Mouse (Mus musculus): ENCODE data around the gene Zbtb3.
A peak's percentile ranks its signal among the peaks of the same experiment; 100 is the strongest.

Zbtb3 gene

DNA sequence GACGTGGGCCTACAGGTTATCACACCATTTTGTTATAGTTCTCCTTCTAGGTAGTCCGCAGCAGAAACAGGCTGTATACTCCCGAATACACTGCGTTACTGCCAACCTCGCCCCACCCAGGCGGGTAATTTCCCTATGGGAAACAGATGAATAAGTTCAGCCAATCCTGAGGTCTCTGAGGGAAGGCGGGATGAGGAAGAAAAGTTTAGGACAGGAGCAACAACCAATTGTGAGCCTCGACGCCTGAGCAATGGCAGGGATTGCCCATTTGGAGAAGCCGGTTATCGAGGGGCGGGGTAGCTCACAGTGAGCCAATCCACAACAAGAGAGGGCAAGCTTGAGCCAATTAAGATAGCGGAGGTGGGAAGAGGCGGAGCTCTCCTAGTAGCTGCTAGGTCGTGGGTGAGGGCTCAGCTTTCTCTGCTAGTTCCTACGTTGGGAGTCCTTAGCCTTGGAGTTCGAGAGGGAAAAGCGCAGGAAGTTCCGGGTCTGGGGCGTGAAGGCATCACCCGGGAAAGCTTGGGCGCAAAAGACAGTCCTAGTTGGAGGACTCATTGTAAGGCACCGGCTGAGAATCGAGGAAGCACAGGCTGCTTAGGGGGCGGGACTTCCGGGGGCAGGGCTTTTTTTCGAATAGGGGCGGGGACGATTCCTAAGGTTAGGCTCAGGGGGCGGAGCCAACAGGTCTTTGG, at the start of gene Zbtb3:
Gene Zbtb3, plus strand, starts transcription at position 426 of the 692 bp plus-strand sequence.
- DNase-seq = peak; percentile 80 to 89

- no peak for DNase-seq
Observed at GRCm38 (mm10) chr19:8755652-8756051, 46.7 kb upstream of the Zbtb3 start.

- DNase-seq = peak; percentile 89 to 93
Observed at GRCm38 (mm10) chr19:8756635-8757387, 45.5 kb upstream of the Zbtb3 start, which contains the start of gene Nxf1. Nxf1 (plus strand) TSS chr19:8757073.

GRCm38 (mm10) chr19:8757471-8757998, 44.8 kb upstream of the Zbtb3 start:
- no peak for DNase-seq

DNA sequence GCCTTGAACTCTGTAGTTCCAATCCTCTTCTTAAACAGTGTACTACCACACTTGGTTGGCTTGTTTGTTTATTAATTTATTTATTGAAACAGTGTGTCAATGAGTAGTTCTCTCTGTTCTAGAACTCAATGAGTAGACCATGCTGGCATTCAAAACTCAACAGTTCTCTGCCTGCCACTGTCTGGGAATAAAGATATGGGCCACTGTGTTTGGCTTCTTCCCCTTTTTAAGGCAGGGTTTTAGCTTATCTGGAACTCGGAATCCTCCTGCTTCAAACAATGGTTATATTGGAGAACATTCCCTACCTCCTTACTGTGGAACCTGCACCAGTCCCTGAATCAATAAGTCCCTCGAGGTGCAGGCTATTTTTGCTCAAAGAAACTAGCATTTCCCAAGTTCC, 43.5 kb upstream of the Zbtb3 start:
- no peak for DNase-seq

DNA sequence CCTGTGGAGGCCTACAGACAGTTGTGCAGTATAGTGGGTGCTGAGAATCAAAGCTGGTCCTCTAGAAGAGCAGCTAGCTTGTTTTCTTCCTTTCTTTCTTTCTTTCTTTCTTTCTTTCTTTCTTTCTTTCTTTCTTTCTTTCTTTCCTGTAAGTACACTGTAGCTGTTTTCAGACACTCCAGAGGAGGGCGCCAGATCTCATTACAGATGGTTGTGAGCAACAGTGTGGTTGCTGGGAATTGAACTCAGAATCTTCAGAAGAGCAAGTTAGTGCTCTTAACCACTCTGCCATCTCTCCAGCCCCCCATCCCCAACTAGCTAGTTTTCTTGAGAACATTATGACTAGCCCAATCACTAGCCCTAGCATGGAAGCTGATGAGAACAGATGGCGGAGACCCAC, 41.6 kb upstream of the Zbtb3 start:
- DNase-seq = no peak

DNA sequence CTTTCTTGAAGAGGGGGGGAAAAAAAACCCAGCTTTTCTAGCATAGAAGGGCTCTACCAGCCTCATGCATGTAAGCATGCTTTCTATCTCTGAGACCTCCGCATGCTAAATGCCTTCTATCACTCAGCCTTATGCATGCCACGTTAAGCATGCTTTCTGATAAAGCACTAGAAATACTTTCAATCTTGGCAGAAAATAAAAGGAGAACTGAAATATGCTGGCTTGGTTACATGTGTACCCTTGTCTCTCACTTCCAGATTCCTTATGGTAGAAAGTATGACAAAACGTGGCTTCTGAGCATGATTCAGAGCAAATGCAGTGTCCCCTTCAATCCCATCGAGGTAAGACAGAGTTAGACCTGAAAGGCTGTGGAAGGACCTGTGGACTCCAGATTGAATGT, 39.1 kb upstream of the Zbtb3 start:
- no peak for DNase-seq

DNA sequence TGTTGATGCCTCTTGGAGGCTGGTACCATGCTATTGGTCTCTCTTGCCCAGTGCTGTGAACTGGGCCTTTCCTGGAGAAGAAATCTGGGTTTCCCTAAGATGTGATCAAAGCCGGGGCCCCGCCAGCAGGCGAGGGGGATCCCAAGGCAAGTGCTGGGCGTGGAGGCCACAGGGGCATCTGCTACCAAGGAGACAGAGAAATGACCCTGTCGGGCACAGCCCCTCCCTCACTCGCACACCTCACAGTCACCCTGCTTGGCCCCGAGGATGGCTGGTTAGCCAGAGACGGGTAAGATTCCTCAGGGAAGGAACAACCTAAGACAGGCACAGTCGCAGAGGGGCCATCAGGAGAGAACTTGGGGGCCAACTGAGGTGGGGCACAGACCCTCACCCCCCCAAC, 36.8 kb upstream of the Zbtb3 start:
- no peak for DNase-seq

DNA sequence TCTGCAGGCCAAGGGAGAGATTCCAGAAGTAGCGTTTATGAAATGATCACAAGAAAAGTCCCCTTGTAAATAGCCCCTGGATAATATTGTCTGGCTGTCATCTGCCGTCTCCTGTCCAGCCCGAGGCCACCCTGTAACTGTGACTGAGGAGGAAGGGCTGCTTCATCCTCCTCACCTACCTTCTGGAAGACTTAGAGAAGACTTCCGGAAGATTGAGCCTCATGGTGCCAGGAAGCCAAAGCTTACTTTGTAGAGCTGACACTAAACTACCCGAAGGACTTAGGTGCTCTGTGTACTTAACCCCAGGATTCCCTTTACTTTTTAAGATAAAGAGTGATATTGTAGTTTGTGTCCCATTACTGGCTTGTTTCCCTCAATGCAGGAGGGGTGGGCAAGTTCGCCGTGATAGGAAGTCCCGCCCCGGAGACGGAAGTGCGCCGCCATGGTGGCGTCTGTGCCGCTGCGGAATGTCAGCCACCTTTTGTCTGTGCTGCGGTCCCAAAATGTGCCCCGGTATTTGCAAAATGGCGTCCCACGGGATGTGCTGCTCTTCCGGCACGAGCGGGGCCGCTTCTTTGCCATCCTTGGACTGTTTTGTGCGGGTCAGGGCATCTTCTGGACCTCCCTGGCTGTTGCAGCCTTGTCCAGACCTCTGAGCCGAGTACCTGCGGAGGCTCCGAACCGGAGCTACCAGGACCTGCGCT, 31.6 kb upstream of the Zbtb3 start, which contains the start of gene Tmem223:
Gene Tmem223, plus strand, starts transcription at position 430 of the 704 bp plus-strand sequence.
- DNase-seq = peak; percentile 66 to 77

DNA sequence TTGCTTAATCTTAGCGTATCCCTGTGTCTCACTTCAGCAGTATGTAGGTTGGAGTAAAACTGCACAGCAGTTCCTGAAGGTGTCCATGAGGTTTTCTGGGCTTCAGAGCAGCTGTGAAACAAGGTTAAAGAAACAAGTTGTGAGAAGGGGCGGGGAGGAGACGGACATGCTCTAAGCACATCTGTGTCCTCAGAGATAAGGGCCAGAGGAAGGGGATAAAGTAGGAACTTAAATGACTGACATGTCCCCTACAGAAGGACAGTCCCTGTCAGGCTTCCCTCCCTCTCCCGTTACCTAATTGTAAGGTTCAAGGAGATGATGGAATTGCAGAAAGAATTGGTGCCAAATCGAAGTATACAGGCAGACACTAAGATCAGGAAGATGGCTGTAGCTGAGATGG, 29.4 kb upstream of the Zbtb3 start:
- no peak for DNase-seq

DNA sequence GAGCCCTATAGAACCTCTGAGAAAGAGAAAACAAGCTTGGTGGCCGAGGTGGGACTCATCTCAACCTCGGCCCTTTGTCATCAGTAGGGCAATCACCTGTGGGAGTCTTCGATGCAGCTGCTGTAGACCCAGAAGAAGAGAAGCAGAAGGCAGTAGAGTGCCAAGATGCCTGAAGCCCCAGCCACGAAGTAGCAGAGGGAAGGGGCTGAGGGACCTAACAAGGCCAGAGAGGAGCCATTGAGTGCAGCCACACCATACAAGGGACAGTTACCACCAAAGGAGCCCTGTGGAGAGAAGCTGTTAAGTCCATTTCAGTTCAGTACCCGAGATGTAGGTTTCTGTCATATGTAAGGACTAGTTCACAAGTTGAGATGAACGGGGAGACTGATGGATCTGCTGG, 28.9 kb upstream of the Zbtb3 start:
- DNase-seq = no peak

DNA sequence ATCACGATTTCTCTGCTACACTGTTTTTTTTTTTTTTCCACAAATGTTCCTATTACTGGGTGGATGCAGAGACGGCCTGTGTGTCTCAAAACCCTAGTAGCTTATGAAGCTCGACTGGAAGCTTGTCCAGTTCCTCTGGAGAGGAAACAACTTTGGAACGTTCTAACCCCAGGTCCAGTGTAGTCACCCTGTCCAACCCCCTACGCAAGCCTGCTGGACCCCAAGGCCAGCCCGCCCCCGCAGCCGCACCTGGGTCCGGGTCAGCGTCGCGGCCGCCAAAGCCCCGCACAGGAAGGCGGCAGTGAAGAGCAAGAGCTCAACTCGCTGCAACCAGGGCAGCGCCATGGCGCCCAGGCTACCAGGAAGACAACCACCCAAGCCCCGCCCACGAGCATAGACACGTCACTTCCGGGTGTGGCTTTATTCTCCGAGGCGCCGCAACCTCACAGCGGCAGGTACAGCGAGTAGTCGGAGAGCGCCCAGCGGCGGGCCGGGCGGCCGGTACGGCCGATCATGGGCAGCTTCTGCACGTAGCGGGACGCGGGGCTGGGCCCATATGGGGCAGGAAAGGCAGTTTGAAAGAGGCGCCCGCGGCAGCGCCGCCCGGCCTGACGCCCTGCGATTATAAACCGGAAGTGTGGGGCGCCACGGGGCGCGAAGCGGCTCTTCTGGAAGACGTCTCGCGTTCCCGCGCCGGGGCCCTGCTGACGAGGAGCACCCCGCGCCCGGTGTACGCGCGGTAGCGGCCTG, 28.1 kb upstream of the Zbtb3 start, which contains the start of gene Tmem179b:
Gene Tmem179b, minus strand, starts transcription at position 382 of the 750 bp plus-strand sequence.
- DNase-seq = peak; percentile 93 to 97

GRCm38 (mm10) chr19:8774951-8775421, 27.4 kb upstream of the Zbtb3 start:
- no peak for DNase-seq

DNA sequence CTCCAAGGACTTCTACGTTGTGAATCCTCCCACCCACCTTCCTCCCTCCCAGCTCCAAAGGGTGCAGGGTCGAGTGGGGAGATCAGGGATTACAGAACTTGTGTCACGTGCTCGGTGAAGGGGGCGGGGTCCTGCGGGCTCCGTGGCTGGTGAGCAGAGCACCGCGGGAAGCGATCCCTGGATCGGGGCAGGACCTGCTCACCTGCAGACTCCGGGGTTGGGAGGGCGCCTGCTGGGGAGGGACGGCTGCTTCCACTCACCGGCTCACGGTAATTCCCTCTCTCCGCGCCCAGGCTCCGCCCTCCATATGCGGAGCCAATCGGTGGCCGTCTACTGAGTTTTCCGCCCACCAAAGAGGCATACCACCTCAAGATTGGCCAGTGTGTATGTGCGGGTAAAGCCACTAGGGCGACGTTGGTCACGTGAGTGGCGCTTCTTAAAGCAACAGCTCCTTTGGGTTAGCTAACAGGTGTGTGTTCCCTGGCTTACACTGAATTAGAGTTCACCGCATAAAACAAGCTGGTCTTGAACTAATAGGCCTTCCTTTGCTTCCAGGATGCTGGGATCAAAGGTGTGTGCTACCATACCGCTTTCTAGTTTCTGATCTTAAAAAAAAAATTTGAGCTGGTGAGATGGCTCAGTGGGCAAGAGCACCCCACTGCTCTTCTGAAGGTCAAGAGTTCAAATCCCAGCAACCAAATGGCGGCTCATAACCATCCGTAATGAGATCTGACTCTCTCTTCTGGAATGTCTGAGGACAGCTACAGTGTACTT, 16.2 kb upstream of the Zbtb3 start, which contains the start of gene Taf6l:
Gene Taf6l, minus strand, starts transcription at position 410 of the 774 bp plus-strand sequence.
- peak; percentile 80 to 84 for DNase-seq

DNA sequence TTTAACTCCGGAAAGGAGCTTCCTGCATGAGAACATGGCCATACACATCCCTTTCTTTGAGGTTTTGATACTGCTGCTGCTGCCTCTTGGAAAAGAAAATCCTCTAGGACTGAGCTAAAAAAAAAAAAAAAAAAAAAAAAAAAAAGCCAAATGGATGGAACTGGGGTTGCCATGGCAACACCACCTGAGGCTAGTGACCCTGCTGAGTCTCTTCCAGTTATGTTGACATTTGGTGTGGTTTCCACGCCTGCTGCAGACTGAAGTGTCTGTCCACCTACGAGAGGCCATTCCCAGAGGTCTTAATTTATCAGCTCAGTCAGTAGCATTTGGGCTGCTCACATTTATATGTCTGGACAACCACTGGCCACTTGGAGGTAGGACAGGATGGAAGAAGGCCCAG, 13.8 kb upstream of the Zbtb3 start:
- DNase-seq = no peak

GRCm38 (mm10) chr19:8789171-8789570, 13.2 kb upstream of the Zbtb3 start:
- no peak for DNase-seq

- no peak for DNase-seq
Observed at GRCm38 (mm10) chr19:8790171-8790570, 12.2 kb upstream of the Zbtb3 start.

GRCm38 (mm10) chr19:8798264-8798946, 4.0 kb upstream of the Zbtb3 start, which contains the start of gene Polr2g:
Polr2g (minus strand) TSS chr19:8798577.
- DNase-seq = peak; percentile 83

GRCm38 (mm10) chr19:8798947-8799315, 3.4 kb upstream of the Zbtb3 start:
- DNase-seq = no peak

- no peak for DNase-seq
Observed at GRCm38 (mm10) chr19:8803204-8803780, 937 bp downstream of the Zbtb3 start.
